Mouse (Mus musculus) kidney, embryonic 16.5 days (tissue): ENCODE data around the gene Mapk10. TPM values are rescaled to one million over a fixed set of nuclear protein-coding genes. Genes with fewer than 3 reads are reported as not detected.

Experiments
- ATAC-seq: fragments of 200-750 bp; cut with Nextera tagmentation; 2 replicates; pipeline ENCODE4 v1.8.0; 2017; ENCODE audit warnings: moderate TSS enrichment; ENCODE audit not compliant: low FRiP score, low TSS enrichment
- H3K27ac ChIP-seq: fragments of 300-500 bp; sonication (generic); 2 replicates; pipeline ENCODE4 v1.5.1; 2014; ENCODE audit warnings: low read length
- H3K27me3 ChIP-seq: fragments of 300-500 bp; sonication (generic); 2 replicates; pipeline ENCODE4 v1.6.1; 2014; ENCODE audit warnings: low read length, control low read depth, mixed read lengths; ENCODE audit not compliant: insufficient read depth
- H3K36me3 ChIP-seq: fragments of 300-500 bp; sonication (generic); 2 replicates; pipeline ENCODE4 v1.6.1; 2014; ENCODE audit warnings: low read length, control low read depth, mixed read lengths; ENCODE audit not compliant: insufficient read depth
- H3K4me1 ChIP-seq: fragments of 300-500 bp; sonication (generic); 2 replicates; pipeline ENCODE4 v1.6.1; 2014; ENCODE audit warnings: low read length, control low read depth, mixed read lengths; ENCODE audit not compliant: insufficient read depth
- H3K4me2 ChIP-seq: fragments of 300-500 bp; sonication (generic); replicated peaks from 2 replicates; pipeline ENCODE4 v1.6.1; 2014; ENCODE audit warnings: low read depth, low read length
- H3K4me3 ChIP-seq: fragments of 300-500 bp; sonication (generic); 2 replicates; pipeline ENCODE4 v1.5.1; 2014; ENCODE audit warnings: mild to moderate bottlenecking, low read length
- H3K9ac ChIP-seq: fragments of 300-500 bp; sonication (generic); replicated peaks from 2 replicates; pipeline ENCODE4 v1.6.1; 2014; ENCODE audit warnings: low read length
- H3K9me3 ChIP-seq: fragments of 300-500 bp; sonication (generic); 2 replicates; pipeline ENCODE4 v1.6.1; 2016; ENCODE audit warnings: low read length, control low read depth
- WGBS: fragments of 180-500 bp; shearing (Covaris S2); extraction: QIAGEN DNeasy Blood & Tissue Kit; methylation state at CpG from one replicate; pipeline ENCODE4 v1.1.7; 2014; 5-methylcytosine and 5-hydroxymethylcytosine counted together
- polyA plus RNA-seq: library from polyadenylated mRNA; unstranded; fragments of >200 nt; fragmentation: Nextera tagmentation; extraction: Ambion mirVana; gene quantifications from 2 replicates; pipeline ENCODE4 v1.2.1, GENCODE M21; 2015

Gene Mapk10
- polyA plus RNA-seq, 1 experiment from 2014 or later = 0.64 TPM

DNA sequence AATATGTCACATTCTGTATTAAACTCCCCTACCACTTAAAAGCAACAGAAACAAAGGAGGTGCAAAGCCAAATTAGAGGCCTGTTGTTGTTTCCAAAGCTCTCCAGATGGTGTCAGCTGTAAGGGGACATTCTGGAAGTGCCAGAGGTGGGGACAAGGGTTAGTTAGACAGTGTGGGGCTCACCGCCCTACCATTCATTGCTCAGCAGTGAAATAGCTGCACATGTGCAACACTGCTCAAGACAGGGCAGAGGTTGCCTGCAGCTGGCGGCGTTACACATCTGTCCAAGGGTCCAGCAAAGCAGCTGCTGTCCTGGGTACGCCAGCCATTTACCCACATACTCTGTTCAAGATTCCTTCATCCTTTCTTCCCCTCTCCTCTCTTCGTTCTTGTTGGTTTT, 342.9 kb downstream of the Mapk10 start:
- Histone ChIP-seq H3K9me3 (no peaks in the 10 kb centered on the region), H3K27ac (no peak overlapping the region; the same call in 1 of the 2 replicates), H3K4me3 (no peak overlapping the region), H3K36me3 (peaks cover 3% of the 10 kb centered on the region; the same call in 1 of the 2 replicates), H3K4me1 (peaks cover 19% of the 10 kb centered on the region), H3K27me3 (no peaks in the 10 kb centered on the region), H3K9ac (no peak overlapping the region), H3K4me2 (no peak overlapping the region)
- peak; percentile 70; the same call in 1 of the 2 replicates for ATAC-seq
- WGBS = 42% methylated on average over 5 of the region's 5 CpGs

DNA sequence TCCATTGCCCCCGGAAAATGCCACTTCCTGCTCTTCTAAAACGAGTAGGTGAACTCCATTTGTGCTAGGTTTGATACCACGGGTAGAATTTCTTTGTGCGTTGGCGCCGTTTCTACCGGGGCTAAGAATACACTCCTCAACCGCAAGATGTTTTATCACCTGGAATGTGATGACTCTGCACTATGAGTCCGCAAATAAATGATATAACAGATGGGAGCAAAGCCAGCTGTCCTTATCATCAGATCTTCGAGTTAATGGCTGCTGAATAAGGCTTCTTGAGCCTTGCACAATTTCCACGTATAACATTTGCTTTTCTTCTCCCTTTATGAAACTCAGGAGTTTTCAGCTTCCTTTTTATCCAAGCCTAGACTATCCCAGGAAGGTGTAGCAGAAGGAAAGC, 351.4 kb downstream of the Mapk10 start:
- Histone ChIP-seq H3K9me3 (no peaks in the 10 kb centered on the region), H3K27me3 (no peaks in the 10 kb centered on the region), H3K4me3 (no peak overlapping the region), H3K4me2 (no peak overlapping the region), H3K27ac (no peak overlapping the region; the same call in 1 of the 2 replicates), H3K4me1 (peaks cover 21% of the 10 kb centered on the region), H3K36me3 (0 out of 2 replicates have a peak, but pooled peaks cover 6% of the 10 kb centered on the region), H3K9ac (no peak overlapping the region)
- no peak for ATAC-seq
- 68% methylated on average over 11 of the region's 11 CpGs for WGBS

DNA sequence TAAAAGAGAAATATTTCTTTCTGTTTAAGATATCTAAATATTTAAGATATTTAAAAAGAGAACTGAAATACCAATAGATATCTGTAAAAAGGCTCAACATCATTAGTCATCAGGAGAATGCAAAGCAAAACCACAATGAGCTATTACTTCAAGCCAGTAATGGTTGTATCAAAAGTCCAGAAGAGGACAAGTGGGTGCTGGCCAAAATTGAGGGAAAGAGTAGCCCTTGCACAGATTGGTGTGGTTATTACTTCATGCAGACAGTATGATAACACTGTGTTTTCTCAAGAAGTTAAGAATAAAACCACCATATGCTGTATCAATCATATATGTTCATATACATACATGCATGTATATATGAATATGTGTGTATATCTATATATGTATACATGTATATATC, 353.1 kb downstream of the Mapk10 start:
- no peak overlapping the region for H3K27ac ChIP-seq
- no peak overlapping the region for H3K4me3 ChIP-seq
- H3K4me1 ChIP-seq = peaks cover 29% of the 10 kb centered on the region
- H3K9me3 ChIP-seq = no peaks in the 10 kb centered on the region
- 0 out of 2 replicates have a peak, but pooled peaks cover 6% of the 10 kb centered on the region for H3K36me3 ChIP-seq
- H3K27me3 ChIP-seq = no peaks in the 10 kb centered on the region
- ATAC-seq = no peak
- H3K4me2 ChIP-seq = no peak overlapping the region
- no peak overlapping the region for H3K9ac ChIP-seq

Other genes starting within 250 kb of the Mapk10 start
- 31.1 and 32.8 TPM in 2 replicates for gene Ptpn13, start 213.9 kb upstream of the Mapk10 start, polyA plus RNA-seq